Mouse (Mus musculus): ENCODE measurements at regions not wholly inside any gene's neighbourhood (a gene's known extent, or its start where the extent isn't known, plus 50 kb on each side); places are given as distances from the start of the nearest gene placed in this dataset.

DNA sequence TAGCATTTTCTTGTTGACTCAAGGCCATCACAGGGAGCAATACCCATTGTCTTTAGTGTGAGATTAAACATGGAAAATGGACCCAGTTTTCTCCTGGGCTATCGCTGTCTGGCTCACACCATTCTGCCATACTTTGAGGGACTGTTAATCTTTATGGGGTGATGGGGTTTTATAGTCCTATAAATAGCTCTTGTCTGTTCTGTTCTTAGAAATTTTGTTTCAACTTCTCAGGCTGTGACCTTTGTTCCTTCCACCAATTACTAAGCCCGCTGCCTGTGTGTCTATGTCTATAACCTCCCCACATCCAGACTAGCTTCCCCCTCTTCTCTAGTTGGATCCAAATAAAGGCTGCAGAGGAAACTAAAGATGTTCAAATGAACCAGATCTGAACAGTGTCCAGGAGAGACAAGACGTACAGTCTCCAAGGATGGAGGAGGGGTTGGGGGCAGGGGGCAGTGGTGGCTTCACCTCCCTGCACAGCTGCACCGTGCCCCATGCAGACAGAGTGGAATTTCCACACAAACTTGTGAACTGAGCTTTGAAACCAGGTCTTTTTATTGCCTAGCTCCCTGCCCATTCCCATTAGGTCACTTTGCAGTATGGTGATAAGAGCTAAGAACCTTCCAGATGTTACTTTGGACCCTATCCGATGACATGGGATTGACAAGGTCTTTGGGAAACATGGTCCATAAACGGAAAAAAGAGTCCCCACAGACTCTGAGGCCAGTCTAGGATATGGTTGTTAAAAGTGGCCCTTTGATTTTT is 69.9 kb upstream of the Tpm1 start:
- Histone ChIP-seq H3K4me3 (ENCODE audit: low read depth, low read length) (no peak overlapping the region), H3K9me3 (ENCODE audit: low read length) (no peaks in the 10 kb centered on the region), H3K27ac (ENCODE audit: low read length) (no peak overlapping the region), H3K4me1 (ENCODE audit: insufficient read depth, low read depth, low read length) (peaks cover 2% of the 10 kb centered on the region; the same call in 1 of the 2 replicates), H3K4me2 (replicated peaks; ENCODE audit: low read depth, low read length) (no peak overlapping the region), H3K9ac (replicated peaks; ENCODE audit: low read depth) (no peak overlapping the region), H3K27me3 (replicated peaks; ENCODE audit: insufficient read depth, low read length) (no peaks in the 10 kb centered on the region), H3K36me3 (ENCODE audit: insufficient read depth, low read length) (no peaks in the 10 kb centered on the region)
- no peak for ATAC-seq
- DNase-seq (ENCODE audit: low spot score) = no peak
- TF ChIP-seq CTCF (IDR thresholded peaks at IDR 0.05) (no peak), EP300 (IDR thresholded peaks at IDR 0.05) (no peak)
- WGBS = 80% methylated on average over 6 of the region's 6 CpGs

DNA sequence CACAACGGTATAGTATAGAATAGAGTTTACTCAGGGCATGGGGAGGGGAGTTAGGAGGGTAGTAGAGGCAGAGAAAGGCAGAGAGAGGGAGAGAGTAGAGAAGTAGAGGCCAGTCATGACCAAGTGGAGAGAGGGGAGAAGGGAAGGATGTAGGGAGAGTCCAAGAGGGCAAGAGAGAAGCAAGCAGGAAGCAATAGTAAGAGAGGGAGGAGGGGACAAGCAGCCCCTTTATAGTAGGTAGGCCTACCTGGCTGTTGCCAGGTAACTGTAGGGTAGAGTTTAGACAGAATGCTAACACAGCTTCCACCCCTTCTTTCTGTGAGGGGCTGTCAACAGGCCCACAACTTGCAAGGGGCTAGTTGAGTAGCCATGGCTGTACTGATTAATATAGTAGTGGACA is 69.2 kb upstream of the Tpm1 start:
- WGBS = 90% methylated on average over 1 of the region's 1 CpGs
- no peaks in the 10 kb centered on the region for H3K36me3 ChIP-seq (ENCODE audit: insufficient read depth, low read length)
- no peak for ATAC-seq
- H3K27ac ChIP-seq (ENCODE audit: low read length) = no peak overlapping the region
- no peak for DNase-seq (ENCODE audit: low spot score)
- H3K4me2 ChIP-seq (replicated peaks; ENCODE audit: low read depth, low read length) = no peak overlapping the region
- no peaks in the 10 kb centered on the region for H3K9me3 ChIP-seq (ENCODE audit: low read length)
- TF ChIP-seq EP300 (IDR thresholded peaks at IDR 0.05) (no peak), CTCF (IDR thresholded peaks at IDR 0.05) (no peak)
- no peak overlapping the region for H3K9ac ChIP-seq (replicated peaks; ENCODE audit: low read depth)
- H3K4me1 ChIP-seq (ENCODE audit: insufficient read depth, low read depth, low read length) = peaks cover 2% of the 10 kb centered on the region; the same call in 1 of the 2 replicates
- no peak overlapping the region for H3K4me3 ChIP-seq (ENCODE audit: low read depth, low read length)
- H3K27me3 ChIP-seq (replicated peaks; ENCODE audit: insufficient read depth, low read length) = no peaks in the 10 kb centered on the region

DNA sequence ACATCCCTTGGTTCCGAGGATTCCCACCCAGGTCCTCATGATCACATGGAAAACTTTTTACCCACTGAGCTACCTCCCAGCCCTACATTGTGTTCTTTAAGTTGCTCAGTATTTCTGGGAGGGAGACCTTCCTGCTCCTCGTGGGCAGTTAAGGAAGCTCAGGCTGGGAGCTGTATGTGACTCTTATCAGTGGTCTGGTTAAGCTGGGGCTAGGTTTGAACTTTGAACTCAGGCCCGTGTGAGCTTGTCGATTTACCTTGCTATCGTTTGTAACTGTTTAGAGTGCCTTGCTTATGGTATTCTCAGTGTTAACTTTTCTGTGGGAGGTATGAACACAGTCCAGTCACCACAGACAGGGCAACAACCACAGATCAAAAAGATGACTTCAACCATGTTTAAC is 68.4 kb upstream of the Tpm1 start:
- no peaks in the 10 kb centered on the region for H3K36me3 ChIP-seq (ENCODE audit: insufficient read depth, low read length)
- no peaks in the 10 kb centered on the region for H3K9me3 ChIP-seq (ENCODE audit: low read length)
- no peaks in the 10 kb centered on the region for H3K27me3 ChIP-seq (replicated peaks; ENCODE audit: insufficient read depth, low read length)
- DNase-seq (ENCODE audit: low spot score) (no peak), ATAC-seq (no peak)
- H3K9ac ChIP-seq (replicated peaks; ENCODE audit: low read depth) = no peak overlapping the region
- H3K4me1 ChIP-seq (ENCODE audit: insufficient read depth, low read depth, low read length) = peaks cover 2% of the 10 kb centered on the region; the same call in 1 of the 2 replicates
- no peak overlapping the region for H3K27ac ChIP-seq (ENCODE audit: low read length)
- H3K4me3 ChIP-seq (ENCODE audit: low read depth, low read length) = no peak overlapping the region
- H3K4me2 ChIP-seq (replicated peaks; ENCODE audit: low read depth, low read length) = no peak overlapping the region
- TF ChIP-seq EP300 (IDR thresholded peaks at IDR 0.05) = no peak
- TF ChIP-seq CTCF (IDR thresholded peaks at IDR 0.05) = no peak
- 55% methylated on average over 5 of the region's 5 CpGs for WGBS

DNA sequence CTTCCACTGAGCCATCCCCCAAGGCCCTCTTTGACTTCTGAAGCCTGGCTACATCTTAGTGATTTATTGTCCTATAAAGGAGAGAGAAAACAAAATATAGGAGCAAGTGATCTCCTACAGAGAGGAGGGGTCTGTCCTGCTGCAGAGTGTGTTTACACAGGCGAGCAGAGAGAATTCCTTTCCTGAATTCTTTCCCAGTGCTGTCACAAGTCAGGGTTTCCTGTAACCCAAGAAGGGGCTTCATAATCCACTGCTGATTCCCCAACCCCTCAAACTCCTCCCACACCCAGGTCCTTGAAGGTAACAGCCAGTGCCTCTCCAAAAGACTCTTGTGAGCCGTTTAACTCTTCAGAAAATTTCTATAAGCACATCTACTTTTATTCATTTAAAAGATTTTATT is 66.8 kb upstream of the Tpm1 start:
- WGBS = 6% methylated on average over 2 of the region's 2 CpGs
- peaks cover 2% of the 10 kb centered on the region; the same call in 1 of the 2 replicates for H3K4me1 ChIP-seq (ENCODE audit: insufficient read depth, low read depth, low read length)
- TF ChIP-seq EP300 (IDR thresholded peaks at IDR 0.05) (no peak), CTCF (IDR thresholded peaks at IDR 0.05) (no peak)
- H3K27ac ChIP-seq (ENCODE audit: low read length) = no peak overlapping the region
- no peak overlapping the region for H3K4me2 ChIP-seq (replicated peaks; ENCODE audit: low read depth, low read length)
- no peak; the same call in 1 of the 2 replicates for ATAC-seq
- H3K9ac ChIP-seq (replicated peaks; ENCODE audit: low read depth) = no peak overlapping the region
- no peaks in the 10 kb centered on the region for H3K9me3 ChIP-seq (ENCODE audit: low read length)
- DNase-seq (ENCODE audit: low spot score) = peak; percentile 35
- no peaks in the 10 kb centered on the region for H3K36me3 ChIP-seq (ENCODE audit: insufficient read depth, low read length)
- no peaks in the 10 kb centered on the region for H3K27me3 ChIP-seq (replicated peaks; ENCODE audit: insufficient read depth, low read length)
- no peak overlapping the region for H3K4me3 ChIP-seq (ENCODE audit: low read depth, low read length)

DNA sequence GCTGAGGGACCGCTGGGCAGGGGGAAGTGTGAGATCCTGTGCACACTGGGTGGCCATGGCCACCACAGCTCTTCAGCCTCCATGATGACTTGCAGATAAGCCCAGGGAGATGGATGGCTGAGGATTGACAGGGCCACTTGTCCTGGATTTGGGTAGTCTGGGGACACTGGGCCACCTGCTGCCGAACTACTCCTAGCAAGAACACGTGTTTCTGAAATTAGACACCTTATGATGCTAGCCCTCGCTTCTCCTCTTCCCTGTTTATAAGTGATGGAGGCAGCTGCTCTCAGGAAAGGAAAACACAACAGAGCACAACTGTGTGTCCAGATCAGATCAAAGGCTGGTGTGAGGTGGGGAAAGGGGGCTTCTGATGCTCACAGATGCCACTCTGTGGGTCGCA is 64.9 kb upstream of the Tpm1 start:
- no peak for ATAC-seq
- DNase-seq (ENCODE audit: low spot score) = no peak
- H3K9ac ChIP-seq (replicated peaks; ENCODE audit: low read depth) = no peak overlapping the region
- TF ChIP-seq CTCF (IDR thresholded peaks at IDR 0.05) (no peak), EP300 (IDR thresholded peaks at IDR 0.05) (no peak)
- H3K4me1 ChIP-seq (ENCODE audit: insufficient read depth, low read depth, low read length) = peaks cover 2% of the 10 kb centered on the region; the same call in 1 of the 2 replicates
- H3K4me2 ChIP-seq (replicated peaks; ENCODE audit: low read depth, low read length) = no peak overlapping the region
- H3K27me3 ChIP-seq (replicated peaks; ENCODE audit: insufficient read depth, low read length) = no peaks in the 10 kb centered on the region
- H3K4me3 ChIP-seq (ENCODE audit: low read depth, low read length) = no peak overlapping the region
- H3K9me3 ChIP-seq (ENCODE audit: low read length) = no peaks in the 10 kb centered on the region
- no peaks in the 10 kb centered on the region for H3K36me3 ChIP-seq (ENCODE audit: insufficient read depth, low read length)
- 73% methylated on average over 5 of the region's 5 CpGs for WGBS
- no peak overlapping the region for H3K27ac ChIP-seq (ENCODE audit: low read length)

DNA sequence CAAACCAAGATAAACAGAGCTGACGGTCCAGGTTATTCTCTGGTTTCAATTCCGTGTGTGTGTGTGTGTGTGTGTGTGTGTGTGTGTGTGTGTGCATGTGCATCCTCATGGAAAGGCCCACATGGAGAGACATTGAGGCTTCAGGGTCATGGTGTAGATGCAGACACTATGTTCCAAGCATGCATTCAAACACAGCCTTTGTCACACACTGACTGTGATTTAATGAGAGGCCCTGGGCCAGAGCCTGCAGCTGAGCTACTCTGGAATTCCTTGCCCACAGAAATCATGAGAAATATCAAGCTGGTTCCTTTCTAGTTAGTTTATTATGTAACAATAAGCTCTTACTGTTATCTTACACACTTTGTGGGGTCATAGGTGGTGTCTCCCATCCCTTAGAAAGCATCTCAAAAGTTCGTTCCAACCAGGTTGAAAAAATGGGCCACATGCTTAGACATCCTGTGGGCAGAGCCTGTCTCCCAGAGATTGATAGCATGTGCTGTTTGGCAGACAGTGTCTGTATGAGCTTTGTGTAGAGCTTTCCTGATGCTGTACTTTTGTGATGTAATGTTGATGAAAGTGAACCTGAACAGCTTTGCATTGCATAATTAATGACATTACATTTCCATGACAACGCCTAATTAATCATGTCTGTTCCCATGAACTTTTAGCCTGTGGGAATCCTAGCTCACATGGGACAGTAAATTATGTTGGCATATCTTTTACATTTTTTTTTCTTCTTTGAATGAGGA is 62.8 kb upstream of the Tpm1 start:
- WGBS = 72% methylated on average over 4 of the region's 4 CpGs
- DNase-seq (ENCODE audit: low spot score) (no peak), ATAC-seq (no peak; the same call in 1 of the 2 replicates)
- H3K4me2 ChIP-seq (replicated peaks; ENCODE audit: low read depth, low read length) = no peak overlapping the region
- H3K9me3 ChIP-seq (ENCODE audit: low read length) = no peaks in the 10 kb centered on the region
- no peaks in the 10 kb centered on the region for H3K36me3 ChIP-seq (ENCODE audit: insufficient read depth, low read length)
- TF ChIP-seq EP300 (IDR thresholded peaks at IDR 0.05) (no peak), CTCF (IDR thresholded peaks at IDR 0.05) (no peak)
- H3K9ac ChIP-seq (replicated peaks; ENCODE audit: low read depth) = no peak overlapping the region
- no peaks in the 10 kb centered on the region for H3K27me3 ChIP-seq (replicated peaks; ENCODE audit: insufficient read depth, low read length)
- peaks cover 2% of the 10 kb centered on the region; the same call in 1 of the 2 replicates for H3K4me1 ChIP-seq (ENCODE audit: insufficient read depth, low read depth, low read length)
- H3K27ac ChIP-seq (ENCODE audit: low read length) = no peak overlapping the region
- no peak overlapping the region for H3K4me3 ChIP-seq (ENCODE audit: low read depth, low read length)
